Mouse (Mus musculus): ENCODE data around the gene Atf3.

DNA sequence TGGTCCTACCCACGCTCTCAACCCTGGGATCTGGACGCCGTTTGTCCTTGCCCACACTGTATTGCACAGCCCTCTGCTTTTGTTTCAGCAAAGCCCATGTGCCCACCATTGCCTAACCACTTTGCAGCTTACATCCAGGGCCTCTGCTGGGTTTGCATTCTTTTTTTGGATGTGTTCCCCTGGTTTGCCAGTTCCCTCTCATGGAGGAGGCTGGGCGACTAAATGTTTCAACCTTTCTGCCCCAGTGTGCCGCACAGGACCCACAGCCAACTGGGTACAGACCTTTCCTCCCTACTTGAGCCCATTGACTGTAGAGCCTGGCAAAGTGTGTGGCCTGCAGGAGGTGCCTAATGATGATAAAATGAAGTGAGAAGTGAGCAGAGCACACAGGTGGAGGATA, 38.3 kb upstream of the Atf3 start:
- TF ChIP-seq POLR2A (IDR thresholded peaks at IDR 0.05; ENCODE audit: borderline replicate concordance, extremely low read depth, low read depth, low read length) (no peak), CTCF (IDR thresholded peaks at IDR 0.05; ENCODE audit: insufficient read depth, low read length) (no peak)
